Mouse (Mus musculus) liver, embryonic 16.5 days (tissue): ENCODE data around the gene Ddah1. TPM values are rescaled to one million over a fixed set of nuclear protein-coding genes. Genes with fewer than 3 reads are reported as not detected.

Experiments
- ATAC-seq: fragments of 200-750 bp; cut with Nextera tagmentation; 2 replicates; pipeline ENCODE4 v1.8.0; 2017; ENCODE audit warnings: low read depth, mild to moderate bottlenecking, moderate number of reproducible peaks, moderate library complexity
- H3K27ac ChIP-seq: fragments of 300-500 bp; sonication (generic); 2 replicates; pipeline ENCODE4 v1.5.1; 2014; ENCODE audit warnings: mild to moderate bottlenecking, low read length
- H3K27me3 ChIP-seq: fragments of 300-500 bp; sonication (generic); 2 replicates; pipeline ENCODE4 v1.6.1; 2014; ENCODE audit warnings: low read depth, low read length, mixed read lengths; ENCODE audit not compliant: control insufficient read depth, insufficient read depth
- H3K36me3 ChIP-seq: fragments of 300-500 bp; sonication (generic); 2 replicates; pipeline ENCODE4 v1.6.1; 2014; ENCODE audit warnings: mild to moderate bottlenecking; ENCODE audit not compliant: control insufficient read depth, insufficient read depth
- H3K4me1 ChIP-seq: fragments of 300-500 bp; sonication (generic); 2 replicates; pipeline ENCODE4 v1.6.1; 2014; ENCODE audit warnings: low read depth, low read length, mixed read lengths; ENCODE audit not compliant: control insufficient read depth
- H3K4me2 ChIP-seq: fragments of 300-500 bp; sonication (generic); 2 replicates; pipeline ENCODE4 v1.6.1; 2014; ENCODE audit warnings: low read depth, low read length, mixed read lengths
- H3K4me3 ChIP-seq: fragments of 300-500 bp; sonication (generic); 2 replicates; pipeline ENCODE4 v1.5.1; 2014; ENCODE audit warnings: low read depth, mild to moderate bottlenecking, low read length
- H3K9ac ChIP-seq: fragments of 300-500 bp; sonication (generic); 2 replicates; pipeline ENCODE4 v1.6.1; 2014; ENCODE audit warnings: low read depth, low read length
- H3K9me3 ChIP-seq: fragments of 300-500 bp; sonication (generic); replicated peaks from 2 replicates; pipeline ENCODE4 v1.6.1; 2016; ENCODE audit warnings: low read length; ENCODE audit not compliant: control insufficient read depth
- WGBS: fragments of 180-500 bp; shearing (Covaris S2); extraction: QIAGEN DNeasy Blood & Tissue Kit; methylation state at CpG from one replicate; pipeline ENCODE4 v1.1.7; 2014; ENCODE audit not compliant: insufficient replicate concordance; 5-methylcytosine and 5-hydroxymethylcytosine counted together
- polyA plus RNA-seq: library from polyadenylated mRNA; unstranded; fragments of >200 nt; fragmentation: Nextera tagmentation; extraction: Ambion mirVana; gene quantifications from 2 replicates; pipeline ENCODE4 v1.2.1, GENCODE M21; 2015

Ddah1 gene
- polyA plus RNA-seq, 1 experiment from 2014 or later = 44.7 TPM

DNA sequence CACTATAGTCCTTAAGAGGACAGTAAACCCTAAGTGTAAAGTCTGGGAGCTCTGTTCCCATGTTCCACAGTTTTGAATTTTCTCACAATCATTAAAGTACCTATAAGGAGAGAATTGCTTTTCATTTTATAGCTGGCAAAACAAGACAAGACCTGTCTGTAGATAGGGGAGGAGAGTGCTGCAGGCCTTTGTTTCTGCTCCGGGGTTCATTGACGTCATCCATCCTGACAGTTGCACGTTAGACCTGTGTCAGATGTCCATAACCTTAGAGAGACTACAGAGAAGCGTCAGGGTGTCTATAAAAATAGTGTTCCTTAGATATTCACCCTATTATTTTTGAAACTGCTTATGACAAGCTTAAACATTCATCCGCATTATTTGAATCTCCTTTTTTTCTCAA is 167.0 kb downstream of the Ddah1 start:
- peak overlapping the region; percentile 95 for H3K4me3 ChIP-seq
- peak overlapping the region; percentile 67 for H3K4me2 ChIP-seq
- H3K9ac ChIP-seq = no peak overlapping the region
- no peaks in the 10 kb centered on the region for H3K27me3 ChIP-seq
- H3K36me3 ChIP-seq = no peaks in the 10 kb centered on the region; the same call in 1 of the 2 replicates
- no peak overlapping the region for H3K27ac ChIP-seq
- H3K9me3 ChIP-seq = no peaks in the 10 kb centered on the region
- ATAC-seq = no peak
- WGBS = 60% methylated on average over 5 of the region's 5 CpGs
- peaks cover 15% of the 10 kb centered on the region for H3K4me1 ChIP-seq

DNA sequence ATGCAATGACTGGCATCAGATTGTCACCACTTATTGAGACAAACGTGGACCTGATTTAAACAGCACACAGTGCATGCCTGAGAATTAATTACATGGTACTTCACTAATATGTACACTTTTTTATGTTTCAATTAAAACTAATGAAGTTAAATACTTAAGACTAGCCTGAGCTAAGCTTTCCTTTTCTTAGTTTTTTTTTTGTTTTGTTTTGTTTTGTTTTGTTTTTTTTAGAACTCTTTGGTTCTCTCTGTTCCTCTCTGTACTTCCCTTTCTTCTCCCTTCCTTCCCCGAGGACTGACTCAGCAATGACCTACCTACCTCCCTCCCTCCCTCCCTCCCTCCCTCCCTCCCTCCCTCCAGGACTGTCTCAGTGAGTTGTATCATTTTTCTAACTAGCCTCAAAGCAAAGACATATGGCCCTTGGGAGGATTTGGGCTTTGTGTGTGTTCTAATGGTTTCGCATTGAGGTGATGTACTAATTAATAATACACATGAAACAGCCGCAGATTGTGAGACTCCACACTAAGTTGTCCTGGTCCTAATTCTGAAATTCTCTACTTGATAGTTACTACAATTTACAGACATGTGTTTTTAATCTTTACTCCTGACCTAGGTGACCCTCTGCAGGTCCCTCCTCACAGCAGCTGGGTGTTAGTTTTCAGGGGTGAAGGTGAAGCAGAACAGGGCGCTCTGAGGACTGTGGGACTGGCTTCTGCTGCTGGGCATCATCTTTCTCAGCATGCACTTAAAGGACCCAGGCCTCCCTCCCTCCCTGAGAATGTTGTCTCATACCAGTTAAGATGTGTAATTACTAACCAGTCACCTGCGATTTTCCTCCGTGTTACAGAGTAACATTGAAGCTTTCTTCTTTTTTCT is 171.3 kb downstream of the Ddah1 start:
- ATAC-seq = no peak
- Histone ChIP-seq H3K4me3 (no peak overlapping the region), H3K4me1 (peaks cover 6% of the 10 kb centered on the region), H3K27me3 (no peaks in the 10 kb centered on the region), H3K4me2 (no peak overlapping the region), H3K27ac (no peak overlapping the region), H3K9ac (no peak overlapping the region), H3K9me3 (no peaks in the 10 kb centered on the region), H3K36me3 (peaks cover 4% of the 10 kb centered on the region)
- 73% methylated on average over 7 of the region's 7 CpGs for WGBS

DNA sequence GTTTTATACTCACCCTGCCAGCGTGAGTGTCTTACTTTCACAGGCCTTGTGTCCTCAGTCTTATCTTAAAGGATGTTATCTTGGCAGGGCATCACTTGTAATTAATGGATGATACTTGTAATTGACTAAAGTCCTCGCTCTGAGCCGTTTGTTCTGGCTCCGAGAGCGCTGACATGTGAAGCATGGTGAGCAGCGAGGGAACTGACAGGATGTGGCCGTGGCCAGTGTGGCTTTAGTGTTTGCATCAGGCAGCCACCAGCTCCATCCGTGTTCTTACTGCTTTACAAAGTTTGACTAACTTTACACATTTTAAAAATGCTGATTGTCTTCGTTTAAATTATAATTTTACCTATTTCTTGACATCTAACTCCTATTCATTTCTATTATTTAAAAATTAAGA is 175.4 kb downstream of the Ddah1 start:
- 47% methylated on average over 9 of the region's 9 CpGs for WGBS
- no peaks in the 10 kb centered on the region for H3K9me3 ChIP-seq
- no peak overlapping the region for H3K4me3 ChIP-seq
- H3K9ac ChIP-seq = no peak overlapping the region
- no peaks in the 10 kb centered on the region for H3K27me3 ChIP-seq
- H3K4me2 ChIP-seq = no peak overlapping the region
- ATAC-seq = no peak
- H3K27ac ChIP-seq = no peak overlapping the region
- peaks cover 4% of the 10 kb centered on the region for H3K36me3 ChIP-seq
- peaks cover 7% of the 10 kb centered on the region for H3K4me1 ChIP-seq

DNA sequence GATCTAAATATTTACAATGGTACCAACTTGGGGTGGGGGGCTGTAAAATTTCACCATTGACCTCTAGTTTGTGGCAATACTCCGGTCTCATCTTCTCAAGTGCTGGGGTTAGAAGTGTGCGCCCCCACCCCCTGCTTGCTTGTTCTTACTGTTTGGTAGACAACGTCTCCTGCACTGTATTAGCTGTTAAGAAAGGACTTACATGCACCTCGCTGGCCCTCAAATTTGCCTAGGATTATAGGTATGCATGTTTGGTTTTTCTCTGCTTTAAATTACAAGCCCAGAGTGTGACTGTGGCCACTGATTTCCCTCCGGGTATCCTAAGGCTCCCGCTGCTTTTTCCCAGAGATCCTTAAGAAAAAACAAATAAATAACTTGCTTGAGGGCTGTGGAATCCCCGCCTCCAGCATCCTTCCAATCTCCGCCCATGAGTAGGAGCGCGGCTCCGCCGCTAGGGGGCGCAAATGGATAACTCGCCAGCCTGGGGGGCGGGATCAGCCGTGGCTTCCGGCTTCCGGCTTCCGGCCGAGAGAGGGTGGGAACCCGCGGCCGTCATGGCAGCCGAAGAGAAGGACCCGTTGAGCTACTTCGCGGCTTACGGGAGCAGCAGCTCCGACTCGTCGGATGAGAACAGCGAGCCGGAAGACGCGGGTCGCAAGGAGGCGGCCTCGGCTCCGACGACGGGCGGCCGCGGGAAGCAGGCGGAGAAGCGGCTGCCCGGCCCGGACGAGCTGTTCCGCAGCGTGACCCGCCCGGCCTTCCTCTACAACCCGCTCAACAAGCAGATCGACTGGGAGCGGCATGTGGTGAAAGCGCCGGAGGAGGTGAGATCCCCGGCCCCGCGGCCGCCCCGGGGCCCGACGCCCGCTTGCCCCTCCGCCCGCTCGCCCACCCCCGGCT is 179.3 kb downstream of the Ddah1 start, which contains the start of gene 2410004B18Rik:
2410004B18Rik (plus strand) TSS at position 510 of the 900 bp plus-strand sequence.
- peak within 1 kb of the TSS; percentile 88 for H3K9ac ChIP-seq

DNA sequence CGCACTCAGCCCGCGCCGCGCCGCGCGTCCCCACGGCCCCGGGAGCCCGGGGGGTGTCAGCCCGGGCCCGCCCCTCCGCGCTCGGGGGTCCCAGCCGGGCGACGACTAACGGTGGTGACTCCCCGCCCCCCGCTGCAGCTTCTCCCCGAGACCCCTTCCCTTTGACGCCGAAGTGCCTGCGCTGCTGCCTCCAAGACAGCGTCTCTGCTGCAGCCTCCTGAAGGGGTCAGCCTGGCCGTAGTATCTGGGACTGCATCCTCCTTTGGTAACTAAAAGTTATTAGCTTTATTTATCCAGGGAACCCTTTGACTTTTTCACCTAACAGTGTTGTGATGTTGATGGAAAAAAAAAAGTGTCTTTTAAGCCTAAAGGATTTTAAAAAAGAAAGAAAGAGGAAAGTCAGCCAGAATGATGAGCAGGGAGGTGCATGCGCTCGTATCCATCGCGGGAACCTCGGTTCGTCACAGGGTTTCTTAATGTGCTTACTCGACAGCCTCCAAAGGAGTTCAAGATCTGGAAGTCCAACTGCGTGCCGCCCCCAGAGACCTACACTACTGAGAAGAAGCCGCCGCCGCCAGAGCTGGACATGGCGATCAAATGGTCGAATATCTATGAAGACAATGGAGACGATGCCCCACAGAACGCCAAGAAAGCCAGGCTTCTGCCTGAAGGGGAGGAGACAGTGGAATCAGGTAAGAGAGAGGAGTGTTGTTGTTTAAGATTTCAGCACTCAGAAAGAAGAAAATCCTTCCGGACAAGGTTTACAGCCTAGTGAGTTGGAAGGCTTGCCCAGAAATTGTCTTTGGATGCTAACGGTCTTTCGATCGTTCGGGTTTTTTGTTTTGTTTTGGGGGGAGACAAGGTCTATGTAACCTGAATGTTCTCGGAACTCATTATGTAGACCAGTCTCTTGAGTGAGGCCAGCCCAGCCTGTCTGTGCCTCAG is 180.2 kb downstream of the Ddah1 start:
- peak overlapping the region; percentile 86 for H3K4me2 ChIP-seq
- H3K9me3 ChIP-seq = no peaks in the 10 kb centered on the region
- 22% methylated on average over 34 of the region's 50 CpGs for WGBS
- no peak; the same call in 1 of the 2 replicates for ATAC-seq
- no peaks in the 10 kb centered on the region for H3K27me3 ChIP-seq
- peaks cover 30% of the 10 kb centered on the region for H3K4me1 ChIP-seq
- peaks cover under 1% of the 10 kb centered on the region; the same call in 1 of the 2 replicates for H3K36me3 ChIP-seq
- H3K27ac ChIP-seq = no peak overlapping the region; the same call in 1 of the 2 replicates
- peak overlapping the region; percentile 88 for H3K4me3 ChIP-seq
- H3K9ac ChIP-seq = peak overlapping the region; percentile 88

More for the DNA sequence above, 179.3 kb downstream of the Ddah1 start, which contains the start of gene 2410004B18Rik:
- H3K36me3 ChIP-seq = peaks cover 3% of the 10 kb centered on the region
- peak within 1 kb of the TSS; percentile 42; the same call in 1 of the 2 replicates for H3K27ac ChIP-seq
- no peaks in the 10 kb centered on the region for H3K27me3 ChIP-seq
- H3K4me2 ChIP-seq = peak within 1 kb of the TSS; percentile 86
- ATAC-seq = peak; percentile 92
- H3K4me3 ChIP-seq = peak within 1 kb of the TSS; percentile 88
- WGBS = 2% methylated on average over 61 of the region's 70 CpGs
- H3K9me3 ChIP-seq = no peaks in the 10 kb centered on the region
- peaks cover 30% of the 10 kb centered on the region for H3K4me1 ChIP-seq

DNA sequence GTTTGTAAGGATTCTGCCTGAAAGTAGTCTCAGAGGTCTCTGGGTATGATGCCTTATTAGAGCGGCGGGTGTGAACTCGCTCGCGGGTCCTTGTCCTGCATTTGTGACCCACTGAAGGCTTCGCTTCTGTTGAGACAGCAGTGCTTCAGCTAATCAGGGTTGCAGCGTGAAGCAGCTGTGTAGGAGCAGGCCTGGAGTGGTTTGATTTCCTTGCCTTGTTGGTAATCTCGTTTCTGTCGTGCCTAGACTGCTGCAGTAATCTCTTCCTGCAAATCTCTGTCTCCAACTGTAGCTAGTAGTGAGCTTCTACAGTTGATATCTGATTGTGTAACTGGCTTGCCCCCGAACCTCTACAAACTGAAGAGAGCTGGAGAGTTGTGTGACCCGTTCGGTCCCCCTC is 180.9 kb downstream of the Ddah1 start:
- H3K27ac ChIP-seq = no peak overlapping the region
- peak overlapping the region; percentile 88 for H3K4me3 ChIP-seq
- H3K27me3 ChIP-seq = no peaks in the 10 kb centered on the region
- ATAC-seq = peak; percentile 40
- H3K9me3 ChIP-seq = no peaks in the 10 kb centered on the region
- H3K4me1 ChIP-seq = peaks cover 30% of the 10 kb centered on the region
- no peaks in the 10 kb centered on the region; the same call in 1 of the 2 replicates for H3K36me3 ChIP-seq
- H3K9ac ChIP-seq = no peak overlapping the region
- peak overlapping the region; percentile 86 for H3K4me2 ChIP-seq
- WGBS = 20% methylated on average over 12 of the region's 12 CpGs

DNA sequence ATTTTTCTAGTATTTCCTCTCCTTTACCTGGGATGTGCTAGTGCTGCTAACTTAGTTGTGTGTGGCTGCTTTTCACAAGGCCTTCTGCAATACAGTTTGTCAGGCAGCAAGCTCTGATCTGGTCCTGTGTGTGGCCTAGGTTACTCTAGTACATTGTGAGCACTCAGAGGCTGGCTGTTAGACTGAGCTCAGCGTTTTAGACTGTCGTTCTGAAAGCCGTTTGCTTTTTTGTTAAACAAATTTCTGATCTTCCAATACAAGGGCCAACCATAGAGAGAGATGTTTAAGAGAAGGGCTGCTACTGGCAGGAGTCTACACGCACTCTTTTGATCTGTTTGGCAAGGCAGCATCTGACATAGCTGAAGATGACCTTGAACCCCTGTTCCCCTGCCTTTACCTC is 181.5 kb downstream of the Ddah1 start:
- WGBS = 63% methylated on average over 4 of the region's 4 CpGs
- no peak for ATAC-seq
- H3K9ac ChIP-seq = no peak overlapping the region
- H3K4me1 ChIP-seq = peaks cover 30% of the 10 kb centered on the region
- no peak overlapping the region for H3K4me3 ChIP-seq
- no peak overlapping the region for H3K4me2 ChIP-seq
- no peaks in the 10 kb centered on the region for H3K9me3 ChIP-seq
- peaks cover 2% of the 10 kb centered on the region; the same call in 1 of the 2 replicates for H3K36me3 ChIP-seq
- H3K27me3 ChIP-seq = no peaks in the 10 kb centered on the region
- no peak overlapping the region for H3K27ac ChIP-seq

DNA sequence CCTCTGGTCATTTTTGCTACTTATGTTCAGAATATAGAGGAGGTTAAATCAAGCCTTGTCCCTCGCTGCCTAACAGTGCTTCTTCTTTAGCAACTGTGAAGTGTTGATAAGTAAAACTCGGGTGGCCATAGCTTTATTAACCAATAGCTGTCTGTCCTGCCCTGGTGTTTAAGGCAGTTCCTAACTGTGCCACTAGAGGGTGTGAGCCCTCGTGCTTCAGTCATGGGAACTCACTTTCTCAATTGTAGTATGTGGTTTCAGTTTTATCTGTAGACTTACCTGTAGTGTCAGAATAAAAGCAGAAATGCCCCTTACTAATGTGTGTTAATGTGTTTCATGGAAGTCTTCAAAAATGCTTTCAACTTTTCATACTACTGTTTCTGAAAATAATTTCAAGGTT is 183.5 kb downstream of the Ddah1 start:
- no peaks in the 10 kb centered on the region for H3K27me3 ChIP-seq

More for the DNA sequence above, 183.5 kb downstream of the Ddah1 start:
- peaks cover 2% of the 10 kb centered on the region; the same call in 1 of the 2 replicates for H3K36me3 ChIP-seq
- H3K4me1 ChIP-seq = peaks cover 30% of the 10 kb centered on the region
- H3K4me3 ChIP-seq = no peak overlapping the region
- no peaks in the 10 kb centered on the region for H3K9me3 ChIP-seq
- H3K27ac ChIP-seq = no peak overlapping the region
- ATAC-seq = peak; percentile 16; the same call in 1 of the 2 replicates
- H3K4me2 ChIP-seq = no peak overlapping the region
- 2% methylated on average over 3 of the region's 3 CpGs for WGBS
- no peak overlapping the region for H3K9ac ChIP-seq
